Mouse (Mus musculus) liver, adult 2 months (tissue): Measurements from ENCODE around the gene Chchd3. TPM values are rescaled to one million over a fixed set of nuclear protein-coding genes. Genes with fewer than 3 reads are reported as not detected.
A peak's percentile ranks its signal among the peaks of the same experiment; 100 is the strongest.

Source experiments
- DNase-seq: peaks from one replicate; pipeline ENCODE4 v3.0.0-alpha.2; 2011; ENCODE audit warnings: low read depth, low spot score; ENCODE audit errors: extremely low read depth
- H3K27ac ChIP-seq: fragments of 200-500 bp; replicated peaks from 2 replicates; pipeline ENCODE4 v1.5.1; 2012; ENCODE audit warnings: low read depth, mild to moderate bottlenecking, control low read depth, inconsistent platforms, low read length; ENCODE audit not compliant: insufficient read depth
- H3K27me3 ChIP-seq: fragments of 200-500 bp; 2 replicates; pipeline ENCODE4 v1.6.1; 2012; ENCODE audit warnings: mild to moderate bottlenecking, moderate library complexity, low read length, inconsistent platforms; ENCODE audit not compliant: control insufficient read depth, insufficient read depth
- H3K36me3 ChIP-seq: fragments of 200-500 bp; 2 replicates; pipeline ENCODE4 v1.6.1; 2012; ENCODE audit warnings: low read length, inconsistent platforms; ENCODE audit not compliant: control insufficient read depth, insufficient read depth
- H3K4me1 ChIP-seq: fragments of 200-500 bp; 2 replicates; pipeline ENCODE4 v1.6.1; 2011; ENCODE audit warnings: low read length; ENCODE audit not compliant: control insufficient read depth, insufficient read depth
- H3K4me3 ChIP-seq: fragments of 200-500 bp; 2 replicates; pipeline ENCODE4 v1.5.1; 2011; ENCODE audit warnings: low read depth, mild to moderate bottlenecking, control low read depth, low read length, moderate library complexity; ENCODE audit not compliant: insufficient read depth
- H3K79me2 ChIP-seq: fragments of 200-500 bp; 2 replicates; pipeline ENCODE4 v1.6.1; 2012; ENCODE audit warnings: inconsistent platforms, mild to moderate bottlenecking, low read length, moderate library complexity; ENCODE audit not compliant: control insufficient read depth, insufficient read depth
- H3K9ac ChIP-seq: fragments of 200-500 bp; 2 replicates; pipeline ENCODE4 v1.6.1; 2012; ENCODE audit warnings: low read depth, mild to moderate bottlenecking, control low read depth, inconsistent platforms, low read length
- CTCF ChIP-seq: fragments of 200-500 bp; IDR thresholded peaks from 2 replicates; pipeline ENCODE4 v1.5.1; 2011; ENCODE audit warnings: low read depth, low read length, control low read depth
- POLR2A ChIP-seq: fragments of 200-500 bp; IDR thresholded peaks from 2 replicates; pipeline ENCODE4 v1.6.1; 2011; ENCODE audit warnings: low read length, control low read depth; ENCODE audit not compliant: insufficient read depth; ENCODE audit errors: extremely low read depth
- whole genome bisulfite sequencing: fragments of 180-500 bp; shearing (Covaris S2); methylation state at CpG from one replicate; pipeline ENCODE4 v1.1.7; 2018; 5-methylcytosine and 5-hydroxymethylcytosine counted together
- polyA plus RNA-seq: library from polyadenylated mRNA; depleted of rRNA; stranded (reverse); fragments of >200 nt; gene quantifications from 2 replicates; pipeline ENCODE4 v1.2.3, GENCODE M21; 2012
- total RNA-seq: library from RNA; depleted of rRNA; stranded (reverse); fragments of >200 nt; gene quantifications from 2 replicates; pipeline ENCODE4 v1.2.3, GENCODE M21; 2014

The Chchd3 gene
- total and polyA plus RNA-seq, 2 experiments: 88.0 to 158 TPM

DNA sequence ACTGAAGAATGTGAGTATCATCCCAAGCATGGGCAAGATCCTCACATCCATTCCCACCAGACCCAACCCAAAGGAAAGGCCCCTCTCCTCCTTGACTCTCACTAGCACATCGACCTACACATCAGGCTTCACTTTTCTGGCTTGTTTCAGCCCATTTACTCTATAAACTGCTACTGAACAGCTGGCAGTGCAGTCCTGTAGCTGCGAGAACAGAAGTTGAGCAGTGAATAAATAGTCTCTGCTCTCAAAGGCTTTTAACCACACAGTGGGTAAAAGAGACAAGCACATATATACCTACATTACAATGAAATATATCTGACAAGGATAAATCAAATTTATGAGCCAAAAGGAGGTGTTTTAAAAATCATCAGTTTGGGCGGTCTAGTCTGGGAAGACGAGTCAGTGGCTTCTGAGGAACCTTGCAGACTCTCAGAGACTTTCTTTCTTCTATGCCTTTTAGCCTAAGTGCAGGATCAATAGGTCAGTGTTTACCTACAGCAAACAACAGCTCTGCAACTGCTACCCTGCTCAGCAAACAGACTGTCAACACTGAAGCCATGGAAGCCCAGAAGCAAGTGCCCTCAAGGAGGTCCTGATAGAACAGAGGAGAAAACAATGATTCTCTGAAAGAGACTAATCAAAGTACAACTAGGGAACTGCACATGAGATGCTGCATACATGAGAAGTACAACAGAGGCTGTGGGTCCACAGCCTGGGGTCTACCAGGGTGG, 19.5 kb downstream of the Chchd3 start:
- Histone ChIP-seq H3K4me1 (peaks cover 12% of the 10 kb centered on the region), H3K9ac (no peak overlapping the region), H3K27ac (peak overlapping the region; percentile 38; the same call in 1 of the 2 replicates), H3K36me3 (peaks cover 16% of the 10 kb centered on the region), H3K4me3 (no peak overlapping the region), H3K27me3 (no peaks in the 10 kb centered on the region), H3K79me2 (peaks cover 18% of the 10 kb centered on the region; the same call in 1 of the 2 replicates)
- DNase-seq: peak; percentile 75
- 42% methylated on average over 4 of the region's 4 CpGs for WGBS
- TF ChIP-seq CTCF: no peak
- TF ChIP-seq POLR2A: no peak

DNA sequence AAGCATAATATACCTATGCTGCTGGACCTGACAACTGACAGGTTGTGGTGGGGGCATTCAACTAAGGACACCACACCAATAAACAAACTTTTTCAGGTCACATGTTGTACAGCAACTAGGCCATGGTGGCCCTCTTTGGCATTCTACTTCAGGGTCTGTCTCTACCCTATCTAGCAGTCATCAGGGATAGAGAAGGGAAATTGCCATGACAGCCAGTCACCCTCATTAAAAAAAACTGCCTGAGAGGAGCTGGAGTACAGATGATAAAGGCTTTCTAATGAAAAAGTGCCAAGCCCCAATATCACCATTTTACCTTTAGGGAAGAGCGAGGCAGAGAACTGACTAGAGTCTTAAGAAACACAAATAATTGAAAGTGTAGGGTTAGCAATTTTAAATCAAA, 27.5 kb downstream of the Chchd3 start:
- WGBS: 100% methylated on average over 1 of the region's 1 CpGs
- Histone ChIP-seq H3K4me1 (no peaks in the 10 kb centered on the region), H3K9ac (no peak overlapping the region), H3K79me2 (peaks cover 26% of the 10 kb centered on the region; the same call in 1 of the 2 replicates), H3K36me3 (peaks cover 15% of the 10 kb centered on the region), H3K27ac (no peak overlapping the region), H3K4me3 (no peak overlapping the region), H3K27me3 (no peaks in the 10 kb centered on the region)
- no peak for TF ChIP-seq CTCF
- no peak for TF ChIP-seq POLR2A
- no peak for DNase-seq

DNA sequence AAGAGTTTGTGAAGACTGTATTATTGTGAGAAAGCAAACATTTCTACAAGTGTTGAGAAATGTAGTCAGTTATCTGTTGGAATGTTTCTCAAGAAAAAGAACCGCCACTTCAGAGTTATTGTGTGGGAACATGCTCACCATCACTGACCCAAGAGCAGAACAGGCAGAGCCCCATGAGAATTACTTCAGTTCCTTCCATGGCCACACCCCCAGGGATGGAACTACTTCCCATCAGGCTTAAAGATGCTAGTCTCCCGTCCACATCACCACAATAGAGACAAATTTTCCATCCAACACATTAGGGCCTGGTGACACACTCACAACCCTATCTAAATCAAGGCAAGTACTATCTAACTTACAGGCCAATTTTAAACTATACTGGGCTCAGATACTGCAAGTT, 28.4 kb downstream of the Chchd3 start:
- Histone ChIP-seq H3K4me3 (no peak overlapping the region), H3K4me1 (no peaks in the 10 kb centered on the region), H3K36me3 (peaks cover 7% of the 10 kb centered on the region; the same call in 1 of the 2 replicates), H3K27me3 (no peaks in the 10 kb centered on the region), H3K27ac (no peak overlapping the region), H3K9ac (no peak overlapping the region), H3K79me2 (peaks cover 21% of the 10 kb centered on the region; the same call in 1 of the 2 replicates)
- DNase-seq: no peak
- TF ChIP-seq POLR2A (no peak), CTCF (no peak)
- WGBS: 81% methylated on average over 2 of the region's 2 CpGs

DNA sequence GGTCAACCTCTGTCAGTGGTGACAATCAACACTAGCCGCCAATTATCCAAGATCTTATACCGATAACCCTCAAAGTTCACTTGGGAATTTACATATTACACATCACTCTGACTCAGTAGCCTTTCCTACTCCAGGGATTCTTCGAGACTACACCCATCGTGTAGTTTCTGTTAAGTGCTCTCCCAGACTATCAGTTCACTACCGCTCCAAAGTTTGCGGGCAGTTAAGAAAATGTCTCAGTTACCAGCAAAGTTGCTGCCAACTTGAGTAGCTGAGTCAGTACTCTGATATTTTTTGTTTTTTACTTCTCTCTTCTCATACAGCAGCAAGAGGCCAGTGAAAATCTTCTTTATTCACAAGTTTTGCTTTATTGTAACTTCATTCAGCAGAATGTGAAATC, 31.8 kb downstream of the Chchd3 start:
- no peak overlapping the region for H3K4me3 ChIP-seq
- peaks cover 17% of the 10 kb centered on the region; the same call in 1 of the 2 replicates for H3K79me2 ChIP-seq
- DNase-seq: no peak
- WGBS: 97% methylated on average over 6 of the region's 6 CpGs
- H3K36me3 ChIP-seq: peaks cover 2% of the 10 kb centered on the region; the same call in 1 of the 2 replicates
- no peak overlapping the region for H3K9ac ChIP-seq
- H3K27me3 ChIP-seq: no peaks in the 10 kb centered on the region
- no peak overlapping the region for H3K27ac ChIP-seq
- H3K4me1 ChIP-seq: no peaks in the 10 kb centered on the region
- TF ChIP-seq POLR2A (no peak), CTCF (no peak)

DNA sequence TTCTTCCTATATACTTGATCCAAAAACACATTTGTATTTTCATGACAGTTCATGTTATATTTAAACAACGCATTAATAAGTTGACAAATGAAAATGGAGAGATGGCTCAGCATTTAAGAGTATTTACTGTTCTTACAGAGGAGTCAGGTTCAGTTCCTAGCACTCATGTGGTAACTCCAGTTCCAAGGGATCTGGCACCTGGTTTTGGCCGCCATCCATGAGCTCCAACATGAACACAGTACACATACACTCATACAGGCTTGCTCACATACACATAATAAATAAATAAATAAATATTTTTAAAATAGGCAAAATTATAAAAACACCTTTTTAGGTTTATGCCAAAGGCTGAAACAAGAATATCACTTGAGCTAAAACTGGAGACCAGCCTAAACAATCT, 35.0 kb downstream of the Chchd3 start:
- Histone ChIP-seq H3K4me3 (no peak overlapping the region), H3K79me2 (peaks cover 13% of the 10 kb centered on the region; the same call in 1 of the 2 replicates), H3K36me3 (peaks cover 2% of the 10 kb centered on the region; the same call in 1 of the 2 replicates), H3K4me1 (no peaks in the 10 kb centered on the region), H3K27me3 (no peaks in the 10 kb centered on the region), H3K27ac (no peak overlapping the region), H3K9ac (no peak overlapping the region)
- WGBS: 92% methylated on average over 2 of the region's 2 CpGs
- DNase-seq: peak; percentile 61
- no peak for TF ChIP-seq POLR2A
- TF ChIP-seq CTCF: no peak

DNA sequence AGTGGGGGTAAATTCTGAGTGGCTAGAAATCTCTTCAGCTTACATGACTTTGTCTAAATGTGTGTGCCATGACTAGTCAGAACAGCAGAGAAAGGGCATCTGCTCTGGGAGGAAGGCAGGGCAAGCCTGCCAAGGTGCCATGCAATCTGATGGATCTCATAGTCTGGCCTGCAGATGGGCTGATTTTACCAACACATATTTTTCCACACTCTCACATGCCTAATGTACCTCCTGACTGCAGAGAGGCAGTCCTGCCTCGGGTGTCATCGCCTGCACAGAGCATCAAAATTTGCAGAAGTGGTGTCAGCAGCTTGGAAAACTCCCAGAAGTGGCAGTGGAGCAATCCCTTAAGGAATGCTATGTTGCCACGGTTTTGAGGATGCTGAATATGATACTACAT, 55.5 kb downstream of the Chchd3 start:
- H3K79me2 ChIP-seq: peaks cover 19% of the 10 kb centered on the region
- peaks cover 13% of the 10 kb centered on the region for H3K36me3 ChIP-seq
- no peak overlapping the region for H3K9ac ChIP-seq
- H3K27ac ChIP-seq: no peak overlapping the region
- WGBS: 86% methylated on average over 3 of the region's 3 CpGs
- TF ChIP-seq POLR2A: no peak
- no peak for TF ChIP-seq CTCF
- H3K4me3 ChIP-seq: no peak overlapping the region
- no peaks in the 10 kb centered on the region for H3K27me3 ChIP-seq
- H3K4me1 ChIP-seq: peaks cover 8% of the 10 kb centered on the region; the same call in 1 of the 2 replicates
- DNase-seq: no peak
